Mouse (Mus musculus): ENCODE results near the gene Abcc4. TPM values are rescaled to one million over a fixed set of nuclear protein-coding genes. Genes with fewer than 3 reads are reported as not detected.

Gene Abcc4
- polyA plus RNA-seq, 1 experiment from 2014 or later, result 1.2 TPM

DNA sequence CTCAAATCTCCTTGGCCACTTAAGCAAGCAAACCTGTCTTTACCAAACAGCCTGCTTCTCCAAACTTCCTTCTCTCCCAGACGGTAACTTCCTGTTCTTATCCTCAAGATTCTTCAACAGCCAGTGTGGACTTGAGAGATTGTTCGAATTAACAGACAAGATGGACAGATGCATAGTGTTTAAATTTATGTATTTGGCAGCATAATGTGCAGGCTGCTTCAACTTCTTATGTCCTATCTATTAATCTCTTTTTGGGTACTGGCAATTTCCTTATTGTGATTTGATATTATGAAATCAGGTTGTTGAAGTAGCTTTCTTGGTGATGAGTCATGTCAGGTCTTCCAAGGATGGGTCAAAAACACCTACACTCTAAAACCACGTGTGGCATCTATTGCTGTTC lies 229.7 kb downstream of the Abcc4 start:
- Histone ChIP-seq H3K36me3 (replicated peaks; ENCODE audit: insufficient read depth, low read length) (no peaks in the 10 kb centered on the region), H3K27me3 (ENCODE audit: insufficient read depth, low read length) (peaks cover 28% of the 10 kb centered on the region), H3K9me3 (ENCODE audit: low read length) (no peaks in the 10 kb centered on the region), H3K4me2 (ENCODE audit: low read depth, low read length) (no peak overlapping the region), H3K4me1 (ENCODE audit: insufficient read depth) (no peaks in the 10 kb centered on the region), H3K4me3 (ENCODE audit: low read depth, low read length) (no peak overlapping the region), H3K27ac (ENCODE audit: low read depth) (no peak overlapping the region), H3K9ac (replicated peaks) (no peak overlapping the region)
- 50% methylated on average over 3 of the region's 3 CpGs for WGBS (ENCODE audit: insufficient replicate concordance)
- ATAC-seq (no peak), DNase-seq (no peak)
- TF ChIP-seq EP300 (IDR thresholded peaks at IDR 0.05; ENCODE audit: low read depth) (no peak), CTCF (IDR thresholded peaks at IDR 0.05; ENCODE audit: low read depth) (no peak)

- TF ChIP-seq CTCF (IDR thresholded peaks at IDR 0.05; ENCODE audit: low read depth) (no peak), EP300 (IDR thresholded peaks at IDR 0.05; ENCODE audit: low read depth) (no peak)
- Histone ChIP-seq H3K9ac (replicated peaks) (no peak overlapping the region), H3K36me3 (replicated peaks; ENCODE audit: insufficient read depth, low read length) (no peaks in the 10 kb centered on the region), H3K27ac (ENCODE audit: low read depth) (no peak overlapping the region), H3K4me2 (ENCODE audit: low read depth, low read length) (no peak overlapping the region), H3K9me3 (ENCODE audit: low read length) (no peaks in the 10 kb centered on the region), H3K4me3 (ENCODE audit: low read depth, low read length) (no peak overlapping the region), H3K4me1 (ENCODE audit: insufficient read depth) (no peaks in the 10 kb centered on the region), H3K27me3 (ENCODE audit: insufficient read depth, low read length) (peaks cover 28% of the 10 kb centered on the region)
- DNase-seq (no peak), ATAC-seq (no peak)
- WGBS (ENCODE audit: insufficient replicate concordance), result 55% methylated on average over 7 of the region's 7 CpGs
Measured at GRCm38 (mm10) chr14:118475100-118475454, 230.9 kb downstream of the Abcc4 start.

DNA sequence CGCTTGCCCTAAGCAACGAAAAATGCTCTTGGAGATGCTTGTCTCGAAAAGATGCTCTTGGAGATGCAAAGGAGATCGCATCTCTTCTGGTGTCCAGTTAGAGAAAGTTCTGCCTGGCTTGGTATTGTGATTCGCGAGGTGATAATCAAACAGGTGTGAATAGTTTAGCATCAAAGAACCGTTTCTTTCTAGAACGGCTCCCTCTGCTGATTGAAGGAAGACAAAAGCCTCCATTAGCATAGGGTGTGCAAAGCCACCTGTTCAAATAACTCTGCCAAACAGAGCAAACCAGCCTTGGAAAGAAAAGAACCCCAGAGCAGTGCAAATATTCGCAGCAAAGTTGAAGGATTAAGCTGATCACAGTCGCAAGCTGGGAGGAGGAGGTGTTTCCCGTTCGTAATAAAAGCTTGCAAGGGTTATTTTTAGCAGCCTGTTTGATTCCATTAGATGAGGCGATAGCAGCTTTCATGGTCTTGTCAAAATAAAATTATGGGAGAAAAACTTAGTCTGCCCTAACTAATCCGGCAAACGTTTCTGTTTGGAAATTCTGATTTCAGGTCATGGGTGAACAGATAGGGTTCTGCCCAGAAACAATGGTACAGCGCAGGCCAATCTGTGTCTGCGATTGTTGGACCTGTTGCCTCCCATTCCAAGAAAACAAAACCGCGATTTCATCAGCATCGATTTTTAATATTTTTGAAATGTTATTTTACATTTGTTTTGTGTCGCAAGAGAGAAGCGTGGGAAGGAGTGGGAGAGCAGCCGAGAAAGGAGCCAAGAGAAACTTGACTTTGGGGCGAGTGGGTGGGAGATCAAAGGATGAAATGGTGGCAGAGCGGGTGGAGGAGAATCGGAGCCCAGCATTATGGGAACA lies 231.6 kb downstream of the Abcc4 start:
- H3K9ac ChIP-seq (replicated peaks), result no peak overlapping the region
- 20% methylated on average over 26 of the region's 26 CpGs for WGBS (ENCODE audit: insufficient replicate concordance)
- no peaks in the 10 kb centered on the region for H3K4me1 ChIP-seq (ENCODE audit: insufficient read depth)
- 0 out of 2 replicates have a peak overlapping the region, but pooled peaks have one; percentile 13 for H3K4me3 ChIP-seq (ENCODE audit: low read depth, low read length)
- H3K27me3 ChIP-seq (ENCODE audit: insufficient read depth, low read length), result peaks cover 28% of the 10 kb centered on the region
- no peak overlapping the region for H3K27ac ChIP-seq (ENCODE audit: low read depth)
- no peak for ATAC-seq
- no peak for DNase-seq
- H3K36me3 ChIP-seq (replicated peaks; ENCODE audit: insufficient read depth, low read length), result no peaks in the 10 kb centered on the region
- peak overlapping the region; percentile 43 for H3K4me2 ChIP-seq (ENCODE audit: low read depth, low read length)
- TF ChIP-seq CTCF (IDR thresholded peaks at IDR 0.05; ENCODE audit: low read depth) (no peak), EP300 (IDR thresholded peaks at IDR 0.05; ENCODE audit: low read depth) (no peak)
- no peaks in the 10 kb centered on the region for H3K9me3 ChIP-seq (ENCODE audit: low read length)

DNA sequence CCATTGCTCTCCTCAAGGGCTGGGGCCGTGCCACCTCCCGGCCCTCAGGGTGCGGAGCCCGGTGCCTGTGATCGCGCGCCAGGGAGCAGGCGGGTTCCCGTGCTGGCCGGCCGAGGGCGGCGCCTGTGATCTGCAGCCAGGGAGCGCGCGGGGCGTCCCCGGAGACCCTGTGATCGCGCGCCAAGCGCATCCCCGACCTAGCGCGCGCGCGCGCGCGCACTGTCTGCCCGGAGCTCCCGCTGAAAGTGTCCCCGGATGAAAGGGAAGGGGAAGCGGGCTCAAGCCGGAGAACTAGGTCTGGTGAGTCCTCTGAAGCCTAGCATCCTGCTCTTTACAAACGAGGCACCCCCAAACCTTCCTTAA lies 232.2 kb downstream of the Abcc4 start:
- Histone ChIP-seq H3K9me3 (ENCODE audit: low read length) (no peaks in the 10 kb centered on the region), H3K27me3 (ENCODE audit: insufficient read depth, low read length) (peaks cover 28% of the 10 kb centered on the region), H3K4me2 (ENCODE audit: low read depth, low read length) (peak overlapping the region; percentile 43), H3K4me1 (ENCODE audit: insufficient read depth) (no peaks in the 10 kb centered on the region), H3K27ac (ENCODE audit: low read depth) (no peak overlapping the region), H3K9ac (replicated peaks) (no peak overlapping the region), H3K36me3 (replicated peaks; ENCODE audit: insufficient read depth, low read length) (no peaks in the 10 kb centered on the region), H3K4me3 (ENCODE audit: low read depth, low read length) (peak overlapping the region; percentile 13; the same call in 1 of the 2 replicates)
- TF ChIP-seq CTCF (IDR thresholded peaks at IDR 0.05; ENCODE audit: low read depth) (no peak), EP300 (IDR thresholded peaks at IDR 0.05; ENCODE audit: low read depth) (no peak)
- ATAC-seq (no peak), DNase-seq (peak; percentile 19)
- WGBS (ENCODE audit: insufficient replicate concordance), result under 1% methylated on average over 36 of the region's 37 CpGs

GRCm38 (mm10) chr14:118473188-118473830 lies 232.7 kb downstream of the Abcc4 start:
- Histone ChIP-seq H3K36me3 (replicated peaks; ENCODE audit: insufficient read depth, low read length) (no peaks in the 10 kb centered on the region), H3K27me3 (ENCODE audit: insufficient read depth, low read length) (peaks cover 28% of the 10 kb centered on the region), H3K4me1 (ENCODE audit: insufficient read depth) (no peaks in the 10 kb centered on the region), H3K9ac (replicated peaks) (no peak overlapping the region), H3K4me3 (ENCODE audit: low read depth, low read length) (peak overlapping the region; percentile 13; the same call in 1 of the 2 replicates), H3K9me3 (ENCODE audit: low read length) (no peaks in the 10 kb centered on the region), H3K4me2 (ENCODE audit: low read depth, low read length) (peak overlapping the region; percentile 43), H3K27ac (ENCODE audit: low read depth) (no peak overlapping the region)
- ATAC-seq, result no peak
- WGBS (ENCODE audit: insufficient replicate concordance), result 13% methylated on average over 20 of the region's 20 CpGs
- DNase-seq, result no peak
- no peak for TF ChIP-seq EP300 (IDR thresholded peaks at IDR 0.05; ENCODE audit: low read depth)
- TF ChIP-seq CTCF (IDR thresholded peaks at IDR 0.05; ENCODE audit: low read depth), result no peak

GRCm38 (mm10) chr14:118465331-118465730 lies 240.7 kb downstream of the Abcc4 start:
- ATAC-seq (no peak), DNase-seq (no peak)
- Histone ChIP-seq H3K27me3 (ENCODE audit: insufficient read depth, low read length) (no peaks in the 10 kb centered on the region), H3K27ac (ENCODE audit: low read depth) (no peak overlapping the region), H3K4me2 (ENCODE audit: low read depth, low read length) (no peak overlapping the region), H3K36me3 (replicated peaks; ENCODE audit: insufficient read depth, low read length) (no peaks in the 10 kb centered on the region), H3K9ac (replicated peaks) (no peak overlapping the region), H3K4me1 (ENCODE audit: insufficient read depth) (no peaks in the 10 kb centered on the region), H3K9me3 (ENCODE audit: low read length) (no peaks in the 10 kb centered on the region), H3K4me3 (ENCODE audit: low read depth, low read length) (no peak overlapping the region)
- no peak for TF ChIP-seq CTCF (IDR thresholded peaks at IDR 0.05; ENCODE audit: low read depth)
- 23% methylated on average over 2 of the region's 2 CpGs for WGBS (ENCODE audit: insufficient replicate concordance)

Measured in liver, postnatal 0 days (tissue).